Mouse (Mus musculus): ENCODE measurements around the gene Higd1c. TPM values are rescaled to one million over a fixed set of nuclear protein-coding genes. Genes with fewer than 3 reads are reported as not detected.
"Not testable (repeated sequence)": the region's sequence is repeated elsewhere in the genome, so short reads cannot be mapped to it uniquely, and the experiment has no call there.

Gene Higd1c
- not detected in 2 replicates for polyA plus RNA-seq (2012; rRNA removed)

- no peak for DNase-seq (ENCODE audit: low read depth)
Observed at GRCm38 (mm10) chr15:100364242-100364641, at the start of gene Higd1c. Gene Higd1c (plus strand): TSS chr15:100364542.

- DNase-seq (ENCODE audit: low read depth): not testable (repeated sequence)
Observed at GRCm38 (mm10) chr15:100318014-100318671, 46.2 kb upstream of the Higd1c start.

- no peak for DNase-seq (ENCODE audit: low read depth)
Observed at GRCm38 (mm10) chr15:100319884-100320283, 44.5 kb upstream of the Higd1c start.

- peak; percentile 74 for DNase-seq (ENCODE audit: low read depth)
Observed at GRCm38 (mm10) chr15:100320295-100320905, 43.9 kb upstream of the Higd1c start.

GRCm38 (mm10) chr15:100321134-100321533, 43.2 kb upstream of the Higd1c start:
- DNase-seq (ENCODE audit: low read depth): peak; percentile 86

GRCm38 (mm10) chr15:100324021-100324591, 40.2 kb upstream of the Higd1c start:
- no peak for DNase-seq (ENCODE audit: low read depth)

- no peak for DNase-seq (ENCODE audit: low read depth)
Observed at GRCm38 (mm10) chr15:100325235-100325634, 39.1 kb upstream of the Higd1c start.

GRCm38 (mm10) chr15:100328089-100328488, 36.3 kb upstream of the Higd1c start:
- not testable (repeated sequence) for DNase-seq (ENCODE audit: low read depth)

GRCm38 (mm10) chr15:100329336-100329735, 35.0 kb upstream of the Higd1c start:
- not testable (repeated sequence) for DNase-seq (ENCODE audit: low read depth)

- no peak for DNase-seq (ENCODE audit: low read depth)
Observed at GRCm38 (mm10) chr15:100330739-100331138, 33.6 kb upstream of the Higd1c start.

GRCm38 (mm10) chr15:100332077-100332961, 32.0 kb upstream of the Higd1c start:
- DNase-seq (ENCODE audit: low read depth): not testable (repeated sequence)

- DNase-seq (ENCODE audit: low read depth): no peak
Observed at GRCm38 (mm10) chr15:100334629-100335028, 29.7 kb upstream of the Higd1c start, which contains the start of gene Mettl7a3. Gene Mettl7a3 (plus strand): TSS chr15:100334929.

- DNase-seq (ENCODE audit: low read depth): not testable (repeated sequence)
Observed at GRCm38 (mm10) chr15:100337328-100337727, 27.0 kb upstream of the Higd1c start.

GRCm38 (mm10) chr15:100337847-100338246, 26.5 kb upstream of the Higd1c start:
- DNase-seq (ENCODE audit: low read depth): not testable (repeated sequence)

GRCm38 (mm10) chr15:100341314-100341980, 22.9 kb upstream of the Higd1c start:
- not testable (repeated sequence) for DNase-seq (ENCODE audit: low read depth)

GRCm38 (mm10) chr15:100345484-100345883, 18.9 kb upstream of the Higd1c start:
- no peak for DNase-seq (ENCODE audit: low read depth)

- no peak for DNase-seq (ENCODE audit: low read depth)
Observed at GRCm38 (mm10) chr15:100346761-100347160, 17.6 kb upstream of the Higd1c start.

GRCm38 (mm10) chr15:100349496-100349895, 14.8 kb upstream of the Higd1c start:
- no peak for DNase-seq (ENCODE audit: low read depth)

- DNase-seq (ENCODE audit: low read depth): no peak
Observed at GRCm38 (mm10) chr15:100351501-100352060, 12.8 kb upstream of the Higd1c start.

GRCm38 (mm10) chr15:100352711-100353250, 11.6 kb upstream of the Higd1c start, which contains the start of the genes Methig1 and Mettl7a2:
Gene Methig1 (plus strand): TSS chr15:100353149.
Gene Mettl7a2 (plus strand): TSS chr15:100353200.
- DNase-seq (ENCODE audit: low read depth): no peak
